Mouse (Mus musculus): ENCODE measurements around the gene Rep15.

Rep15 gene

DNA sequence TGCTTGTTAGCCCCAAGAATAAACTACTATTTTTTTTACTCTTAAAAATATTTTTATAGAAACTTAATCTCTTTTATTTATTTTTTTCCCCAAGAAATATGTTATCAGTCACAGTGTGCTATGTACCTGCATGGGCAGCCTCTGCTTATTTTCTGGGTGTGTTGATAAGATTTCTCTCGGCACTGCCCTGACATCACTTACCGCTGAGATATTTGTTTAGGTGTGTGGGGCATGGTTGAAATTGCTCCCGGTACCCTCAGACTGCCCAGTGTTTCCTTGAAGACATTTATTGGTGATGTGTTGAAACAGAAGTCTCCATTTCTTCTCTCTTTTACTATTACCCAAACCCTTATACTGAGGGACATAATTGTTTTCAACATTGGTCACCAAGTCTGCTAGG, 7.6 kb upstream of the Rep15 start:
- in situ Hi-C loops (cut with MboI, MseI), result loop anchor here (25.0 kb wide), 2 partner anchors 213 to 1113 kb away; no protein-coding TSS in a partner anchor

DNA sequence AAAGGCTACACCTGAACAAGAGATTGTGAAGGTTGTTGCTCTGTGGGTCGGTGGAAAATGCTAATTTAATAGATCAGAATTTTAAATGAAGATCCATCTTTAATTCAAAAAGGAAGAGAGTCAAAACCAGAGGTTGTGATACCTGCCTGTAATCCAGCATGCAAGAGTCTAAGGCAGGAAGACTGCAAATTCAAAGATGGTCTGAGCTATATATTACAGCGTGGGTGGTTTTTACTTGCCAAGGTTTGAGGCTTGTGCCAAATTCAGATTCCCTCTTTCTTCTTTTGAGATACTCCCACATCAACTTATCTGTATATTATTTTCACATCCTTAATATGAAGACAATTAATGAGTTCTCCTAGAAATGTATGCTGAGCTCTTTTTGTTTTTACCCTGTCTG, 4.0 kb upstream of the Rep15 start:
- in situ Hi-C loops (cut with MboI, MseI), result no loop called here

DNA sequence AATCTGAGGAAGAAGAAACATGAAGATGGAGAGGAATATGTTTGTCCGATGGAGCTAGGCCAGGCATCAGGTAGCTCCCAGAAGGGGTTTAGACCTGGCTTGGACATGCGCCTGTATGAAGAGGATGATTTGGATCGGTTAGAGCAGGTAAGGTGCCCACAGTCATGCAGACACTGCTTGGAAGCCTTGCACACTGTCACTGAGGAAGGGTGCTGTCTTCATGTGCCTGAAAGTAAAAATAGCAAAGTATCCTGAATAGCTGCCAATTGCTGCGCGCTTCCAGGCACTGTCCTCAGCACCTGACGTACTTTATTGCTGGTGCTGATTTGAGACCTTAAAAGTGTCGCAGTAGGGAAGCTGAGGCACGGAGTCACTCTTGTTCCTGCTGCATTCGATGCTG, 2.8 kb upstream of the Rep15 start:
- in situ Hi-C loops (cut with MboI, MseI), result no loop called here

DNA sequence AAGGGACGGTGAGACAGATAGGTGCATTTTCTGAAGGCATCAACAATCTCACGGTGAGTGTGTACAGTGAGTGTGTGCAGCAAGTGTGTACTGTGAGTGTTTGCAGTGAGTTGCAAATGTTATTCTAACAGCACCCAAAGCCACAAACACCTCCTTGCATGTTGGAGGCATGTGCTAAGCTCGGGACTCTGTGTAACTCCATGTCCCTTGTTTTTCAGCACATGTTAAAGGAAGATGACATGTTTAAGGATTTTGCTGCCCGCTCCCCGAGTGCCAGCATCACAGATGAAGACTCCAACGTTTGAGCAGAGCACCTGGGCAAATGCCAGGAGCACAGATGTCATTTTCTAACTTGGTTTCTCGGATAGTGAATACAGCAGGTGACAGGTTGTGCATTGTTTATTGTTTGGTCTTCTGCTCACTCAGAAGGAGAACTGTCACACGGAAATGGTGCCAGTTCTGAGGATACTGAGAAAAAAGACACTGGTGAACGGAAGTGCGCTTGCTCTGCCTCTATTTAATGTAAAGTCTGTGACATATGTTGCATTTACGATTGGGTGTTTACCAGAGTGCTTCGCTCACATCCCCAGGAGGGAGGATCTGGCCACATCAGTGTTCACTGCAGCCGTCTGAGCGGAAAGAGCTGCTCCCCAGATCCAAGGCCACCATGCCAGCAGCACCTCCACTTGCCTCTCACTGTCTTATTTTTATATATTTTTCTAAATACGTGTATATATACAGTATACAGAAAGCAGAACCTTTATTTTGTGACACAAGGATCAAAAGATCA, 2.1 kb upstream of the Rep15 start:
- in situ Hi-C loops (cut with MboI, MseI), result loop anchor here (5.0 kb wide), 1 partner anchor 353 kb away; no protein-coding TSS in a partner anchor

DNA sequence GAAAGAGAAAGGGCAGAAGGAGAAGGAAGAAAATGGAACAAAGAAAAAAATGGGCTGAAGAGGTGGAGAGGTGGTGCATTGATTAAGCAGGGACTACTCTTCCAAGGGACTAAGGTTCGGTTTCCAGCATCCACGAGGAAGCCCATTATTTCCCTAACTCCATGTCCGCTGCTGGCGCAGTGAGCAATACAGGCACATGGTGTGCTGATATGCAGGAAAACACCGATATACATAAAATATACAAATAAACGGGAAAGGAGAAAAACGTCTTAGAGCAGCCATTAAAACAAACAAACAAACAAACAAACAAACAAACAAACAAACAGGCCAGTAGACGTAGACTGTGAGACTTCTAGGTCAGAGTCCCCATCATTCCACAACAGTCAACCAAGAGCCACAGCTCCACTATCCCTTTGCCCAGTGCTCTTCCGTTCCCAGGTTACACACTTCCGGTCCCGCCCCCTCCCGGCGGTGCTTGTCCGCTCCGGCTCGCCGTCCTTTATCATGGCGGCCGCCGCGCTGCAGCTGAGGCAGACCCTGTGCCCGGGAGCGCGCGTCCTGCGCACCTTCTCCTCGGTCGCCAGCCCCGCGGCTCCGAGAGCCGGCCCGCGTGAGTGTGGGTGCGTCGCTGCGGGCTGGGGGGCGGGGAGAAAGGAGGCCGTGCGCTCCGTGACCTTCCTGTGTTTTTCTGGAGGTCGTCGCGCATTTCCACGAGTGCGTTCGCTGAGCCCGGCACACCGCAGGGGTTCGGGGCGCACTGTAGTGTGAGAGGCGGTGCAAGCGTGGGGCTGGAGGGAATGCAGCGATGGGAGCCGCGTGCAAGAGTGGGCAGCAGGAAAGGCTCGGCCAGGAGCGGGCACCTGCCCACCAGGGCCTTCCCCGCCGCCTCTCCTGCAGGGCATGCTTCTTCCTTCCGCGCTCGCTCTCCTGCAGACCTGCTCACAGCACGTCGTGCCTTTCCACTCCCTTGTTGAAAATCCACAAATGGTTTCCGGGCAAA, 10.2 kb downstream of the Rep15 start, which contains the start of gene Mrps35:
Gene Mrps35, plus strand, starts transcription at position 474 of the 1,000 bp plus-strand sequence.
- in situ Hi-C loops (cut with MboI, MseI), result no loop called here

DNA sequence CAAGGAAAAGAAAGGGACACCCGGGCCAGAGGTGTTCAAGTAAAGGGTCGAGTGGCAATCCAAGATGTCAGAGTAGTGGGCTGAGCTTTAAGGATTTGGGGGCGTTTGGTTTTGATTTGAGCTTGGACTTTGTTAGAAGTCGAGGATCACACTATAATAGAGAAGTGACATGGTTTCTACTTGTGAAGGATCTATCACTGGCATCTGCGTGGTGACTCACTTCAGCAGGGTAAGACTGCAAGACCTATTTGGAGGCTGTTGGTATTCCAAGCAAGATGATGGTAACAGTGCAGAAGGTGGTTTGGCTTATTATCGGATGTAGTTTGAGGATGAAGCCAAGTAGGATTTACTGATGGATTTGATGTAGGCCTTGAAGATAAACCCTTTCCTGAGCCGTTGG, 11.2 kb downstream of the Rep15 start:
- in situ Hi-C loops (cut with MboI, MseI), result no loop called here

DNA sequence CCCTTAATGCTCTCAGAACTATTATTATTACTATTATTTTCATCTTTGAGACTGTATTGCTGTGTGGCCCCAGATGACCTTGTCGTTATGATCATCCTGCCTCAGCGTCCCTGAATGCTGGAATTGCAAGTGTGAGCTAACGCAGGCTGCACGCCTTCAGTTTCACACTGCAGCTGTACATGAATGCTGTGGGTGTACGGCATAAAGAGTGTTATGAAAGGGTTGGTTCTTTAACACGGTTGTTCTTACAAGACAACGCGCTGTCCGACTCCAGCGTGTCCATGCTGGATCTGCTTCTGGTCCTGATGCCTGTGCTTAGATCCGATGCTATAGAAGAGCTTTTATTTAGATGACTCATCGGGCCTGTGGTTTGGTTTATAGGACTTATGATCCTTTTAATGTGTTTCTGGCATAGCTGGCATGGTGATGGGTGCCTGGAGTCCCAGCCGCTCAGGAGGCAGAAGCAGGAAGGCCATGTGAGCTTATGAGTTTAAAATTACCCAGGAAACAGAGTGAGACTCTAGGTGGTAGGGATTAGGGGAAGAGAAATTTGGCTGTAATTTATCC, 16.9 kb downstream of the Rep15 start:
- in situ Hi-C loops (cut with MboI, MseI), result loop anchor here (5.0 kb wide), 1 partner anchor 43 kb away; the partner anchor contains the start of gene Klhl42

DNA sequence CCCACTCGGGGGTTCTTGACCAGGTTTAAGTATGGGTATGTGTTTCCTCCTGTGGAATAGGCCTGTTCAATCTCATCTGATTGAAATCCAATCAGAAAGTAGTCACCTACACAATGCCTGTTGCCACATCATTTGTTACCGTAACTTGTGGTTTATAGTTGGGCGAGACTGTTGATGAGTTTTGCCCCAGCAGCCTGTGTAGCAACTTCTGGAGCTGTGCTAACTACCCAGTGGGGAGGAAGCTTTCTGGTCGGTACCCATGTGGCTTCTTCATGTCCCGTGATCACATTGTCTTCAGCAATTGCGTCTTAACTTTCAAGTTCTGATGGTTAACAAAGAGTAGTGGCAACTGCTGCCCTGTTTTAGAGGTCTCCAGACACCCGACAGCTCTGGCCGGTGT, 19.3 kb downstream of the Rep15 start:
- in situ Hi-C loops (cut with MboI, MseI), result no loop called here

DNA sequence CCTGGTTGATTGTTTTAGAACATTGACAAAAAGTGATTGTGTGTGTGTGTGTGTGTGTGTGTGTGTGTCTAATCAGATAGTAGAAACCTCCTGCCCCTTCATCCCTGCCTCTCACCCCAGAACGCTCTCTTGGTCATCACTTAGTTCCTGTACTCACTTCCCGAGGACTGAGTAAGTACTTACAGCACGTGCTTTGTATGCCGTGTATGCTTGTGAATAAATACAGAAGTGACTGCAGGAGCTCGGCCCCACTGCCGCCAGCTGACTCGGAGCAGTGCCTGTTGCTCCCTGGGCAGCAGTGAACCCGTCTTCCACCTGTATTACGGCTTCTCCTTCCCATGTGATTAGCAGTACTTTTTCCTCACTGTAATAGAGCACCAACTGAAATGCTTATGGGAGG, 20.1 kb downstream of the Rep15 start:
- in situ Hi-C loops (cut with MboI, MseI), result no loop called here

DNA sequence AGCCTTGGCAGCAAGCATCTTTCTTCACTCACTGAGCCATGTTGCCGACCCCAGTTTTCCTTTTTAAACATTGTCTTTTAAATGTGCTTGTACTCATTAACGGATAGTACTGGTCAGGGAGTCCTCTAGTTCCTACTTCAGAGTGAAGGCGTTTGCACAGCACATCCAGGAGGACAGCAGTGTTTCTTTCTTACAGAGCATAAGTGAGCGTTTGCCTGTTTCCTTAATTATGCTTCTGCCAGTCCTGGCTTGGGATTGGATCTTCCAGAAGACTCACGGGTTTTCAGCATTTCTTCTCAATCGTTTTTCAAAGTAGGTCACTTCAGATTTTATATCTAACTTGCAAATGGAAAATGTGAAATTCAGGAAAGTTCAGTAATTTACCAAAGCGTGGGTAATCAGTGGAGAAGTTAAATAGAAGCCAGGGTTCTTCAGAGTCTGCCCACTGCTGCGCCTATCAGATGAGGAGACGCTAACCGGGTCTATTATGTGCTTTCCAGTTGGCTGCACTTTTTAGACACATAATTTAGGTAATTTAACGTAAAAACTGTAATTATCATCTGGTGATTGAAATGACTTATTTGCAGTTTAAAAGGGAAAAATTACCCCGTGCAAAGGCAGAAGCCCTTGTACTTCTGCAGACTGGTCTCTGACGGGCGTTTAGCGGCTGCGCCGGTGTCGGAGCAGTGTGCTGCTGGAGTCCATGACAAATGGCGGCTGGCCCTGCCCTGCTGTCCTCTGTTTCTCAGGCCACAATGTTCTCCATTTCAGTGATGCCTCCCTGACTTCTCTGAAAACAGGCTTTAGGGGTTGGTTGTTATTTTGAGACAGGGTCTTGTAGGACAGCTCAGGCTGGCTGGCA, 21.6 kb downstream of the Rep15 start:
- in situ Hi-C loops (cut with MboI, MseI), result no loop called here

DNA sequence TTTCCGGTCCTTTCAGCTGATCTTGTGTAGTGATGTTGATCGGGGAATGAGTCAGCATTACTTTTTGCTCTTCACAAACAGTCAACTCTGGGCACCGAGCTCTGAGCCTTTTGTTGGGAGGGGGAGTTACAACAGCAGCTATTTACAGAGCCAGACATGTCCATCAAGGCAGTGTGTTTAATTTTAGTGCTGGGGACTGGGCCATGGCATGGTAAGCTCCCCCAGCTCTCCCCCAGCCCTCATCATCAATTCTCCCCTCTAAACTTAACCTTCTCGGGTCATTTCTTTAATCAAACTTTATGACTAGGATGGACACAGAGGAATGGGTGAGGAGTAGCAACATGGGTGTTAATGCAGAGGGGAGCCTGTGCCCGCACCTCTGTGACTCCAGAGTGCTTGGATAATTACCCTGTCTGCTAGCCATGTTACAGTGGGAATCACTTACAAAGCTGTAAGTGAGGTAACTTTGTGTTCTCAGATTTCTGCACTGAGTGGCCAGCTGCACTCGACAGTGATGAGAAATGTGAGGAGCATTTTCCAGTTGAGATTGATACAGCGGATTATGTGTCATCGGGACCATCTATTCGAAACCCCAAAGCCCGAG, 23.1 kb downstream of the Rep15 start:
- in situ Hi-C loops (cut with MboI, MseI), result no loop called here

DNA sequence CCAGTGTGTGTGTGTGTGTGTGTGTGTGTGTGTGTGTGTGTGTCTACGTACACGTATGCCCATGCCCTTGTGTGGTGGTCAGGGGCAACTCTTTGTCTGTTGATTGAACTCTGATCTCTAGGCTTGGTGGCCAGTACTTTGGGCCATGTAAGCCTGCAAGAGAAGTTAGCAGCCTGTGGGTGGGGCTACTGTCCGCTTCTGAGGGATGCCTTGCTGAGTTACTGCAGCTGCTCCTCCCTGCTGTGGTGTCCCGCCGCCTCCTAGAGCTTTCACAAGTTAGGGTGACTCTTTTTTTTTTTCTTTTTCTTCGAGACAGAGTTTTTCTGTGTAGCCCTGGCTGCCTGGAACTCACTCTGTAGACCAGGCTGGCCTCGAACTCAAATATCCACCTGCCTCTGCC, 26.9 kb downstream of the Rep15 start:
- in situ Hi-C loops (cut with MboI, MseI), result no loop called here

DNA sequence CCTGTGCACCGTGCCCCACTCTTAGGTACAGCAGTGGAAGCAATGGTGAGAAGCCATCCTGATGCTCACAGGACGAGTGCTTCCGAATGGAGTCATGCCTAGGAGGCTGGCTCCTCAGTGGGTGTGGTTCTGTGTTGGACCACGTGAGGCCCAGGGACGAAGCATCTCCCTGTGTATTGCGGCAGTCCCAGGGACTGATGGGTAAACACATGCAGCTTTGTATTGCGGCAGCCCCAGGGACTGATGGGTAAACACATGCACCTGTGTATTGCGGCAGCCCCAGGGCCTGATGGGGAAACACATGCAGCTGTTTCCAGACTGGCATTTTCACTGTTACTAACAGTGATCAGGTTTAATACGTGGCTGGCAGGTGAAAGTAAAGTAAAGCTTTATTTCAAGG, 29.2 kb downstream of the Rep15 start:
- in situ Hi-C loops (cut with MboI, MseI), result no loop called here

DNA sequence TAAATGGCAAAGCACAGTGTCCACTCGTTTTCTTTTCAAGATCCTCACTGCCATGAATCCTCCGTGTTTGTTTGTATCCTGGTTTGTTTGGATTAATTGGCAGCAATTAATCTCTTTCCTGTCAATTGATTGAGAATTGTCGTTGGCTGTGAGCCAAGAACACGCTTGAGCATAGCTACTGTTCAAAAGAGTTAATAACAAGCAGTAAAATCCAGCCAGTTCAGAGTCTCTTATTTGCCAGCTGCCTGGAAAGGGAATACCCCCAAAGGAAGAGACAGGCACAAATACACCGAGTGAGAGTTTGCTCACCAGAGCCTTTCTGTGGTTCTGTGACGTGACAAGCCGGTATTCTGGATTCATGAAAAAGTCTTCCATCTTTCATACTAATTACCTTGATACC, 29.6 kb downstream of the Rep15 start:
- in situ Hi-C loops (cut with MboI, MseI), result no loop called here

DNA sequence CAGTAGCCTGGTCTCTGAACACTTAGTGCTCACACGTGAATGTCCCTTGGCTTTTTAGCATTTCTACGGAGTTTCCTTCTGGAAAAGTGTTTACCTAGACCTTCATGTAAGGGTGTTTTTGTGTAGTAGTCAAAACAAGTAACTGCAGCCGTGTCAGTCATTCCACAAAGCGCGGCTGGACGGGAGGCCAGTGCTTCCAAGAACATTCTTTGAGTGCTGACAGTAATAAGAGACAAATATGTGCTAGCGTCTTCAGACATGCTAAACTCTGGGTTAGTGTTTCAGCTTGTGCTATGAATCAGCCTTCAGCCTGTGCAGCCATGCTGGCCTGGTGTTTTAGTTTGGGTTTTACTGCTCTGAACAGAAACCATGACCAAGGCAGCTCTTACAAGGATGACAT, 30.3 kb downstream of the Rep15 start:
- in situ Hi-C loops (cut with MboI, MseI), result no loop called here

DNA sequence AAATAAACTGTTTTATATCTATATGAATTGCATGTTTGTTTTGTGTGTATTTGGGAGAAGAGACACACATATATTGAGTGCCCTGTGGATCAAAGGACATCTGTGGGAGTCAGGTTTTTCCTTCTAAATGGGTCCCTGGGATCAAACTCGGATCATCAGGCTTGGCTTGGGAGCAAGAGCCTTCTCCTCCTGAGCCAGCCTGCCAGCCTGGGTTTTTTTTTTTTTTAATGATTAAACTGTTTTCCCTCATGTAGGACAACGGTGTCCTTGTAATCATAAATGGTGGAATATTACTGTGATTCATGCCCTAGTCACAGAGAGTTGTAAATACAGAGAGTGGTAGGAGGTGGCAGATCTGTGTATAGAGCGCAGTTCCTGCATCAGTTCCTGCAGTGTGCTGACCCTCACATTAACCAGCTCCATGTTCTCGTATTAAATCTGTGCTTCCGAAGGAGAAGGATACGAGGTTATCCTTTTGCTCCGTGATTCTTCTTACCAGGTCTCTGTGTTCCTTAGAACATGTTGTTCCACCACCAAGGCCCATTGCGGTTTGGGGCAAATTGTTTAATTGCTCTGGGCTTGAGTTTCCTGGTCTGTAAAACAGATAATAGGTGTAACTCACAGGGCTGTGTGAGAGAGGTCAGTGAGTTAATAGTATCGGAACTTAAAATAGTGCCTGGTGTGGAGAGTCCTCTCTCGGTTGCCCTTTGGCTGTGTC, 32.0 kb downstream of the Rep15 start:
- in situ Hi-C loops (cut with MboI, MseI), result no loop called here

DNA sequence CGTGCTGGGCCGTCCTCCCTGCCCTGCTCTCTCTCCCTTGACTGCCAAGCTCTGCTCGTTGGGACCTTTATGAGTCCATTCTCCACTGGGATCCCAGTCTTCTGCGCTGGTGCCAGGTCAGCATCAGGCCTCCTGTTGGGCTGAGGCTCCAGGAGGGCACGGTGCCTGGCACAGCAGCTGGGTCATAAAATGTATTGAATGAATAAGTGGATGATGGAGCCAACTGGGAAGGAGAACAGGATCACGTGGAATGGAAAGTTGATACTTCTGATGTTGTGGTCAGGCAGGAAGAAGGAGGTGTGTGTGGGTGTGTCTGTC, 32.5 kb downstream of the Rep15 start:
- in situ Hi-C loops (cut with MboI, MseI), result no loop called here

DNA sequence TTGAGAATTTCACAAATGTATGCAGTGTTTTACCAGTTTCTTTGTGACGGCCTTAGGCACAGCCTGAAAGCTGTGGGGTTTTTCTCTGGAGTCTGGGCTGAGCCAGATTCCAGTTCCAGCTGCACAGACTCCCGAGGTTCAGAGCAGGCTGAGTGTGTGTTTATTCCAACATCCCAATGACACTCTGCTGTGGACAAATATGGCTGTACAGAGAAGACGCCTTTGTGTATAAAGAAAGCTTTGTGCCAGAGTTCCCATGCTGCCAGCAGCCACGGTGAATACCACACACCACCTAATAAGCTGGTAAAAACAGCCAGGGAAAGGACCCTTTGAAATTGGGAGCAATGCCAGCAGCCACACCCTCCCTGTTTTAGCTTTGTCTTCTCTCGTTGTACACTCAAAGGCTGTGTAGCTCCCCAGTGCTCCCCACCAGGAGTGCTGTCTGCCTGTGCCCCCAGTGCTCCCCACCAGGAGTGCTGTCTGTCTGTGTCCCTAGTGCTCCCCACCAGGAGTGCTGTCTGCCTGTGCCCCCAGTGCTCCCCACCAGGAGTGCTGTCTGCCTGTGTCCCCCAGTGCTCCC, 43.5 kb downstream of the Rep15 start:
- in situ Hi-C loops (cut with MboI, MseI), result loop anchor here (25.0 kb wide), 1 partner anchor 1736 kb away; no protein-coding TSS in a partner anchor

DNA sequence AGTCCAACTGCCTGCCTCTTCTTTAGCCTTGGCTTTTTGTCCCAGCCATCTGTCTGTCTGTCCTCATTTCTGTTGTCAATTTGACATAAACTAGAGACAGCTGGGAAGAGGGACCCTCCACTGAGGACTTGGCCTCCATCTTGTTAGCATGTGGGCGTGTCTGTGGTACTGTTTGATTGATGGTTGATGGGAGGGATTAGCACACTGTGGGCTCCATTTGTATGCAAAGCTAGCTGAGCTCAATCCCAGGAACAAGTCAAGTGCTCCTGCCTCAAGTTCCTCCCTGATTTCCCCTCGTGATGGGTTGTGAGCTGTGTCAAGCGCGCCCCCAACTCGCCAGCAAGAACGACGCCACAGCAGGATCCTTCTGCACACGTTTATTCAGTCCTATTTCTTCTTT, 44.5 kb downstream of the Rep15 start:
- in situ Hi-C loops (cut with MboI, MseI), result loop anchor here (25.0 kb wide), 1 partner anchor 1735 kb away; no protein-coding TSS in a partner anchor

DNA sequence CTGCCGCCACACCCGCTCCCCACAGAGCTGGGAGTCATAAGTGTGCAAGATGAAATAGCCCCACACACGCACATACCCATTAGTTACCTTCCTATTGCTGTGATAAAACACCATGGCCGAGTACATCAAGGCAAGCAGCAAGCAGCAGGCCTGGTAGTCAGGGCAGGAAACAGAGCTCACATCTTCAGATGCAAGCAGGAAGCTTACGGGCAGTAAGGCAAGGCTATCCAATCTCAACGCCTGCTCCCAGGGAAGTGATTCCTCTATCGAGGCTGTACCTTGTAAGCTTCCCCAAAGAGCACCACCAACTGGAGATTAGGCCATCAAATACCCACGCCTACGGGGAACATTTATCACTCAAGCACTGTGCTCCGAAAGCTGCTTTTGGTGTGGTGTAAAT, 47.5 kb downstream of the Rep15 start:
- in situ Hi-C loops (cut with MboI, MseI), result loop anchor here (25.0 kb wide), 1 partner anchor 1732 kb away; no protein-coding TSS in a partner anchor
